Mouse (Mus musculus): Measurements from ENCODE around the gene Gsg1.

- no peak for TF ChIP-seq CTCF (IDR thresholded peaks at IDR 0.05; ENCODE audit: extremely low read depth, insufficient read length, insufficient replicate concordance, low read depth, low read length)
- TF ChIP-seq POLR2A (IDR thresholded peaks at IDR 0.05; ENCODE audit: low read depth, low read length), result no peak
Observed at GRCm38 (mm10) chr6:135275231-135275630, 21.1 kb upstream of the Gsg1 start.
